Mouse (Mus musculus) midbrain, embryonic 12.5 days (tissue): ENCODE data around the gene Scarf2. TPM values are rescaled to one million over a fixed set of nuclear protein-coding genes. Genes with fewer than 3 reads are reported as not detected.
A peak's percentile ranks its signal among the peaks of the same experiment; 100 is the strongest.

Experiments used
- ATAC-seq: fragments of 200-750 bp; cut with Nextera tagmentation; 2 replicates; pipeline ENCODE4 v1.8.0; 2017; ENCODE audit warnings: low read depth, moderate TSS enrichment, moderate library complexity; ENCODE audit not compliant: low FRiP score
- H3K27ac ChIP-seq: fragments of 300-500 bp; sonication (generic); replicated peaks from 2 replicates; pipeline ENCODE4 v1.5.1; 2016; ENCODE audit warnings: mild to moderate bottlenecking
- H3K27me3 ChIP-seq: fragments of 300-500 bp; sonication (generic); 2 replicates; pipeline ENCODE4 v1.6.1; 2016; ENCODE audit warnings: mild to moderate bottlenecking
- H3K36me3 ChIP-seq: fragments of 300-500 bp; sonication (generic); 2 replicates; pipeline ENCODE4 v1.6.1; 2016
- H3K4me1 ChIP-seq: fragments of 300-500 bp; sonication (generic); 2 replicates; pipeline ENCODE4 v1.6.1; 2016
- H3K4me2 ChIP-seq: fragments of 300-500 bp; sonication (generic); replicated peaks from 2 replicates; pipeline ENCODE4 v1.6.1; 2016; ENCODE audit warnings: mild to moderate bottlenecking, moderate library complexity
- H3K4me3 ChIP-seq: fragments of 300-500 bp; sonication (generic); 2 replicates; pipeline ENCODE4 v1.5.1; 2016; ENCODE audit warnings: mild to moderate bottlenecking
- H3K9ac ChIP-seq: fragments of 300-500 bp; sonication (generic); replicated peaks from 2 replicates; pipeline ENCODE4 v1.6.1; 2016; ENCODE audit warnings: mild to moderate bottlenecking, moderate library complexity
- H3K9me3 ChIP-seq: fragments of 300-500 bp; sonication (generic); 2 replicates; pipeline ENCODE4 v1.6.1; 2016; ENCODE audit warnings: mild to moderate bottlenecking
- WGBS: fragments of 180-500 bp; shearing (Covaris S2); methylation state at CpG from one replicate; pipeline ENCODE4 v1.1.7; 2016; 5-methylcytosine and 5-hydroxymethylcytosine counted together
- polyA plus RNA-seq: library from polyadenylated mRNA; unstranded; fragments of >200 nt; fragmentation: Nextera tagmentation; extraction: Ambion mirVana; gene quantifications from 2 replicates; pipeline ENCODE4 v1.2.1, GENCODE M21; 2016

Gene Scarf2
- polyA plus RNA-seq, 1 experiment from 2014 or later = 12.1 TPM

DNA sequence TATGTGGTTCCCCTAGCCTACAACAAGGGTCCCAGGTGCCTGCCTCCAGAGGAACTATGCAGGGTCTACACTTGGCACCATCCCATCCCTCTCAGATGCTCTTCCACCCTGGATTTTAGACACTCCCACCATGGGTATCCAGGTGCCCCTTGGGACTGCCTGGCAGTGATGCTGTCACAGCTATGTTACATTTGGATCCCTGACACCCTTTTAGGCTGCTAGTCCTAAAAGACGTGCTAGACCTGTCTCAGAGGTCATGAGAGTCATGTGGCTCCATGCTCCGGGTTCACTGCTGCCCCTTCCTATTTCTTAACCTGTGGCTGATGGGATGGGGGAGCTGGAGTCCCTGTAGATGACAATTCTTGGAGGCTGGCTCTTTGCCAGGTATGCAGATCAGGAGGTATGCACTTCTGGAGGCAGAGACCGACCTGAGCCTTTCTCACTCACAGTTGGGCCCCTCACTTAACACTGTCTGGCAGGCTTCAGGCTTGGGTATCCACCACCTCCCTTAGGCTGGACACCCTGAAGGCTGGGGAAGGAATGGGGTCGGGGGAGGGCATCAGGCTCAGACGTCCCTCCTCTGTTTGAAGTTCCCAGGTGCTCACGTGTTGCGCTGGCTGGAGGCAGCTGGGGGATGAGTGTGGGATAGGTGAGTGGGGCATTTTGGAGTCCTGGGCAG lies 4.8 kb downstream of the Scarf2 start:
- Histone ChIP-seq H3K4me2 (no peak overlapping the region), H3K36me3 (no peaks in the 10 kb centered on the region), H3K4me3 (no peak overlapping the region), H3K4me1 (peaks cover 54% of the 10 kb centered on the region), H3K9ac (no peak overlapping the region), H3K27me3 (peaks cover 100% of the 10 kb centered on the region), H3K9me3 (no peaks in the 10 kb centered on the region), H3K27ac (no peak overlapping the region)
- ATAC-seq = no peak
- 5% methylated on average over 7 of the region's 7 CpGs for WGBS

- no peaks in the 10 kb centered on the region for H3K36me3 ChIP-seq
- peak overlapping the region; percentile 29; the same call in 1 of the 2 replicates for H3K9ac ChIP-seq
- no peak overlapping the region for H3K27ac ChIP-seq
- peak overlapping the region; percentile 40 for H3K4me3 ChIP-seq
- WGBS = 5% methylated on average over 18 of the region's 18 CpGs
- H3K9me3 ChIP-seq = no peaks in the 10 kb centered on the region
- H3K27me3 ChIP-seq = peaks cover 97% of the 10 kb centered on the region
- ATAC-seq = no peak
- H3K4me1 ChIP-seq = peaks cover 50% of the 10 kb centered on the region
- H3K4me2 ChIP-seq = peak overlapping the region; percentile 47
Measured at GRCm38 (mm10) chr16:17802456-17802838, 5.4 kb downstream of the Scarf2 start.

GRCm38 (mm10) chr16:17802839-17803674 lies 6.0 kb downstream of the Scarf2 start:
- H3K4me1 ChIP-seq = peaks cover 50% of the 10 kb centered on the region
- no peak overlapping the region for H3K27ac ChIP-seq
- peak overlapping the region; percentile 40 for H3K4me3 ChIP-seq
- ATAC-seq = no peak
- no peaks in the 10 kb centered on the region for H3K36me3 ChIP-seq
- WGBS = 2% methylated on average over 80 of the region's 83 CpGs
- peaks cover 95% of the 10 kb centered on the region for H3K27me3 ChIP-seq
- no peaks in the 10 kb centered on the region for H3K9me3 ChIP-seq
- peak overlapping the region; percentile 29; the same call in 1 of the 2 replicates for H3K9ac ChIP-seq
- H3K4me2 ChIP-seq = peak overlapping the region; percentile 47

DNA sequence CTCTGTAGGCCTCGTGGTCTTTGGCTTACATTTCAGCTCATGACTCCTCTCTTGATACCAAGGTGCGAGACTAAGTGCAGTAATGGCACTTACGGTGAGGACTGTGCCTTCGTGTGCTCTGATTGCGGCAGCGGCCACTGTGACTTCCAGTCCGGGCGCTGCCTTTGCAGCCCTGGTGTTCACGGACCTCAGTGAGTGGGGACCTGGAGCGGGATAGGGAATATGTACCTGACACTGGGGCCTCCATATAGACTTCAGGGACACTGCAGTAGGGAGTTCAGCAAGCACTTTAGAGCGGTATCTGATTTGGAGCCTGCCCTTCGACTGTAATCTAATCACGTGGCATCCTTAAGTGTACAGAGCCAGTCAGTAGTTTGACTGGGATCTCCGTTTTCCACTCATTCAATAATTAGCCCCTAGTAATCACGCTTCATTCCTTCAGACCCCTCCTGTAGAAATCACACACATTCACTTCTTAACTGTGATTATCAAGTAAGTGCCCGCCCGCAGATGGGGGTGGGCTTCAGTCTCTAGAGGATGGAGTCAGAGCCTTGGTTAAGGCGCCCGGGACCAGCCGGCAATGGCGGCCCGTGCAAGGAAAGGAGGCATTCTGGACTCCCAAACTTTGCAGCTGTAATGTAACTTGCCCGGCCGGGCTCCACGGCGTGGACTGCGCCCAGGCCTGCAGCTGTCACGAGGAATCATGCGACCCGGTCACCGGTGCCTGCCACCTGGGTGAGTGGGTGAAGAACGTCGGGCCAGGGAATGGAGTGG lies 6.8 kb downstream of the Scarf2 start:
- peaks cover 42% of the 10 kb centered on the region for H3K4me1 ChIP-seq
- 8% methylated on average over 33 of the region's 33 CpGs for WGBS
- H3K27me3 ChIP-seq = peaks cover 93% of the 10 kb centered on the region
- H3K4me2 ChIP-seq = peak overlapping the region; percentile 62
- 0 out of 2 replicates have a peak overlapping the region, but pooled peaks have one; percentile 7 for H3K9ac ChIP-seq
- H3K4me3 ChIP-seq = peak overlapping the region; percentile 40
- H3K9me3 ChIP-seq = no peaks in the 10 kb centered on the region
- H3K36me3 ChIP-seq = no peaks in the 10 kb centered on the region
- ATAC-seq = no peak
- no peak overlapping the region for H3K27ac ChIP-seq

GRCm38 (mm10) chr16:17804449-17804912 lies 7.4 kb downstream of the Scarf2 start:
- WGBS = 3% methylated on average over 33 of the region's 33 CpGs
- ATAC-seq = no peak
- Histone ChIP-seq H3K9ac (0 out of 2 replicates have a peak overlapping the region, but pooled peaks have one; percentile 20), H3K27me3 (peaks cover 93% of the 10 kb centered on the region), H3K36me3 (no peaks in the 10 kb centered on the region), H3K4me3 (peak overlapping the region; percentile 40), H3K27ac (no peak overlapping the region), H3K9me3 (no peaks in the 10 kb centered on the region), H3K4me2 (peak overlapping the region; percentile 62), H3K4me1 (peaks cover 45% of the 10 kb centered on the region)

DNA sequence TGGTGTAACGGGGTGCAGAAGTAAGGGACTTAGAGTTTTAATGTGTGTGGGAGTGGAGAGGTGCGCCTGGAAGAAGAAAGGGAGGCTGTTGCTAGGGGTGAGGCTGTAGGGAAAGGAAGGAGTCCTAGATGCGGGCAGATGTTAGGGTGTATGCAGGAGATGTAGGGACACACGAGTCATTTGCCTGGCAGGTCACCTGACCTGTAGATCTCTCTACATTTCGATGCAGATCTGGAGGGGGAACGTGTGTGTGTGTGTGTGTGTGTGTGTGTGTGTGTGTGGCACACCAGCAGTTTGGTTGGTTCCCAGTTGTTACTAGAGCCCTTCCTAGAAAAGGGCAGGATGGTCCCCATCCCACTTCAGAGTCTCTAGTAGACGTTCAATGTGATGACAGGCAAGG lies 7.9 kb downstream of the Scarf2 start:
- H3K36me3 ChIP-seq = no peaks in the 10 kb centered on the region
- peaks cover 50% of the 10 kb centered on the region for H3K4me1 ChIP-seq
- peak overlapping the region; percentile 40 for H3K4me3 ChIP-seq
- H3K4me2 ChIP-seq = peak overlapping the region; percentile 62
- H3K27me3 ChIP-seq = peaks cover 93% of the 10 kb centered on the region
- 0 out of 2 replicates have a peak overlapping the region, but pooled peaks have one; percentile 20 for H3K9ac ChIP-seq
- no peak for ATAC-seq
- no peak overlapping the region for H3K27ac ChIP-seq
- WGBS = 13% methylated on average over 7 of the region's 7 CpGs
- no peaks in the 10 kb centered on the region for H3K9me3 ChIP-seq

GRCm38 (mm10) chr16:17806581-17807191 lies 9.6 kb downstream of the Scarf2 start:
- Histone ChIP-seq H3K36me3 (no peaks in the 10 kb centered on the region), H3K4me3 (peak overlapping the region; percentile 65), H3K27ac (peak overlapping the region; percentile 77), H3K27me3 (peaks cover 91% of the 10 kb centered on the region), H3K4me2 (peak overlapping the region; percentile 98), H3K9me3 (no peaks in the 10 kb centered on the region), H3K4me1 (peaks cover 51% of the 10 kb centered on the region), H3K9ac (peak overlapping the region; percentile 93)
- peak; percentile 16 for ATAC-seq
- 2% methylated on average over 38 of the region's 50 CpGs for WGBS

GRCm38 (mm10) chr16:17807192-17808009 lies 10.3 kb downstream of the Scarf2 start:
- no peaks in the 10 kb centered on the region for H3K36me3 ChIP-seq
- peak overlapping the region; percentile 65 for H3K4me3 ChIP-seq
- no peaks in the 10 kb centered on the region for H3K9me3 ChIP-seq
- H3K4me1 ChIP-seq = peaks cover 50% of the 10 kb centered on the region
- WGBS = 3% methylated on average over 66 of the region's 73 CpGs
- peak overlapping the region; percentile 77 for H3K27ac ChIP-seq
- peaks cover 89% of the 10 kb centered on the region for H3K27me3 ChIP-seq
- H3K9ac ChIP-seq = peak overlapping the region; percentile 93
- peak; percentile 88 for ATAC-seq
- H3K4me2 ChIP-seq = peak overlapping the region; percentile 98

- WGBS = 83% methylated on average over 4 of the region's 4 CpGs
- Histone ChIP-seq H3K9me3 (no peaks in the 10 kb centered on the region), H3K27ac (no peak overlapping the region), H3K4me3 (no peak overlapping the region), H3K36me3 (no peaks in the 10 kb centered on the region), H3K27me3 (peaks cover 89% of the 10 kb centered on the region), H3K4me1 (peaks cover 32% of the 10 kb centered on the region), H3K4me2 (no peak overlapping the region), H3K9ac (no peak overlapping the region)
- ATAC-seq = no peak
Measured at GRCm38 (mm10) chr16:17809125-17809524, 12.0 kb downstream of the Scarf2 start.

DNA sequence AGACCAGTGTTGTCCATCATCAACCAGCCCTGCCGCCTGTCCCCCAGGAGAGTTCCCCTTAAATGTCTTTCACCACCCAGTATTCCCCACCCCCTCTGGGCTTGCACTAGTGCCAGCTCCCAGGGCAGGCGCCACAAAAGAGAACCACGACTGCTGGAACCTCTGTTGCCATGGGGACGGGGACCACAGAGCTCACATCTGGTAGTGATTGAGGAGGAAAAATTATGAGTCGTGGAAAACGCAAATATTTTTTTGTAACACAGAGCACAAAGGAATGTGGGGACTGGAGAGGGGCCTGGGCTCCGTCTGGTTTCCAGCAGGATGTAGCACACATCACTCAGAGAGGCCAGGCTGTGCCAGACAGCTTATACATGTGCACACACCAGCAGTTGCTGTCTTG lies 12.6 kb downstream of the Scarf2 start:
- H3K4me3 ChIP-seq = no peak overlapping the region

More for the DNA sequence above, 12.6 kb downstream of the Scarf2 start:
- Histone ChIP-seq H3K9ac (no peak overlapping the region; the same call in 1 of the 2 replicates), H3K4me2 (no peak overlapping the region), H3K27me3 (peaks cover 89% of the 10 kb centered on the region), H3K4me1 (peaks cover 26% of the 10 kb centered on the region), H3K36me3 (no peaks in the 10 kb centered on the region), H3K9me3 (no peaks in the 10 kb centered on the region), H3K27ac (0 out of 2 replicates have a peak overlapping the region, but pooled peaks have one; percentile 3)
- 34% methylated on average over 7 of the region's 7 CpGs for WGBS
- no peak for ATAC-seq
